Mouse (Mus musculus) thymus, adult 2 months (tissue): ENCODE data around the gene 4933430I17Rik.

Experiments
- CTCF ChIP-seq: fragments of 200-500 bp; IDR thresholded peaks from 2 replicates; pipeline ENCODE4 v1.5.1; 2012; ENCODE audit warnings: mild to moderate bottlenecking, control low read depth, low read length, moderate library complexity, borderline replicate concordance; ENCODE audit not compliant: control insufficient read depth, poor library complexity, insufficient read depth; ENCODE audit errors: extremely low read depth
- POLR2A ChIP-seq: fragments of 200-500 bp; IDR thresholded peaks from 2 replicates; pipeline ENCODE4 v1.6.1; 2012; ENCODE audit warnings: mild to moderate bottlenecking, low read length, control low read depth, moderate library complexity; ENCODE audit not compliant: control insufficient read depth, poor library complexity, insufficient read depth; ENCODE audit errors: extremely low read depth

DNA sequence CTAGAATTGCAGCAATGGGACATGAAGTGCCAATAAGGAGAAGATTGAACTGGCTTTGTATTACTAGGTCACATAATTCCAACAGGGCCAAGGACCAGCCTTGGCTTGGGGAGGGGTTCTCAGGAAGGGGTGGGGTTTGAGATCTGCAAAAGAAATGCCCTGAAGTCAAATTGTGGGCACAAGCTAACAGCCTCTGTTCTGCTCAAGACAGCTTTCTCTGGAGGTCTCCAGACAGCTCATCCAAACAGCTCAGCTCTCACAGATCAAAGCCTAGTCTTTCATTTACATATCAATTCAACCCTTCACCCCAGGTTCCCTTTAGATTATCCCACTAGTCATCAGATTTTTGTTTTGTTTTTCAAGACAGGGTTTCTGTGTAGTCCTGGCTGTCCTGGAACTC, 19.6 kb downstream of the 4933430I17Rik start:
- TF ChIP-seq POLR2A, result no peak
- TF ChIP-seq CTCF, result no peak
